Mouse (Mus musculus) spleen, postnatal 36 days (tissue): ENCODE data around the gene Nacc2.

Experiments used
- DNase-seq, 2 experiments: peaks; one replicate each; pipeline ENCODE4 v3.0.0; 2022; ENCODE audit warnings: low spot score in 2 of 2, mixed read lengths in 1 of 2

Gene Nacc2

DNA sequence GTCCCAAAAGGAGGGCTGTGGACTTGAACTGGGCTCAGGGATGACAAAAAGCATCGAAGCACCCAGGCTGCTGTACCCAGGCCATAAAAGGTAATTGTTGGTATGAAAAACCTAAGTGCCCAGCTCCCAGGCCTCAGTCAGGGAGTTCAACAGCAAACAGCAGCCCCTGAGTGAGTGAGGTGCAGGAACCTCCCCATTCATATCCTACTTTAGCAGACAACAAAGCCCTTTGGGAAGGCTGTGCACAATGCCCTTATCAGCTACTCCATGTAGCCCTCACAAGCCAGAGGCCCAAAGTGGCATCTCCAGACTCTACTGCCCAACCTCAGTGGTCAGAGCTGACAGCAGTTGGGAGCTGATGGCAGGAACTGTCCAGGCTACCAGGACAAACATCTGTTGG is 23.2 kb downstream of the Nacc2 start:
- DNase-seq = no peak

DNA sequence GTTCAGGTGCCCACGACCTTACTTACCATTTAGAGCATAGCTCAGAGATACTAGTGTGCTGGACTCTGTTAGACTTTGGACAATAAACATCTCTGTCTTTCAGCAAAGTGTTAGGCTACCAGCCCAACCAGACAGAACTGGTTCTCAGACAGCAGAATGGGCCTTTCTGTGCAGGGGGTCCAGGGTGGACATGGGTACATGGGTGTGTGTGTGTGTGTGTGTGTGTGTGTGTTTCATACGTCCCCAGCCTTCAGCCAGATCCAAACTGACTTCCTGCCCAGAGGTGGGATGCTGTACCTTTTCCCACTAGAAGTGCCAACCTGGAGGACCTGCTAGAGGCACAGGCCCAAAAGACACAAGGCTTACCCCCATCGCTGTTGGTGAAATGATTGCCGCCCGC is 23.8 kb downstream of the Nacc2 start:
- no peak for DNase-seq

DNA sequence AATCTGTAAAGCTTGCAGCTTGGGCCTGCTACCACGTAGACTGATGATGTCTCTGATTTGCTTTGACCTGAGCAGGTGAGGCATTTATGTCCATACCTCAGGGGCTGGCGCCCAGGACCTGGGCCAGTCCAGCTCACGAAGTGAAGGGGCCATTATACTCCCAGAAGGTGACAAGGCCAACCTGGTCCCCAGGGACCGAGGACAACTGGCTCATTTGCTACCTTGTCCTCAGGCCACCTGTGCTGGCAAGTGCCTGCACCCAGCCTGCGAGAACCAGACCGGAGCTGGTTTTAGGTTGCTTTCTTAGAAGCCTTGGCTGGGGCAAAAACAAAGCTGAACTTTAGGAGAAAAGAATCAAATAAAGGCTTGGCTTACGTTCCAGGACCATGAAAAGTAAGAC is 29.1 kb downstream of the Nacc2 start:
- no peak for DNase-seq

DNA sequence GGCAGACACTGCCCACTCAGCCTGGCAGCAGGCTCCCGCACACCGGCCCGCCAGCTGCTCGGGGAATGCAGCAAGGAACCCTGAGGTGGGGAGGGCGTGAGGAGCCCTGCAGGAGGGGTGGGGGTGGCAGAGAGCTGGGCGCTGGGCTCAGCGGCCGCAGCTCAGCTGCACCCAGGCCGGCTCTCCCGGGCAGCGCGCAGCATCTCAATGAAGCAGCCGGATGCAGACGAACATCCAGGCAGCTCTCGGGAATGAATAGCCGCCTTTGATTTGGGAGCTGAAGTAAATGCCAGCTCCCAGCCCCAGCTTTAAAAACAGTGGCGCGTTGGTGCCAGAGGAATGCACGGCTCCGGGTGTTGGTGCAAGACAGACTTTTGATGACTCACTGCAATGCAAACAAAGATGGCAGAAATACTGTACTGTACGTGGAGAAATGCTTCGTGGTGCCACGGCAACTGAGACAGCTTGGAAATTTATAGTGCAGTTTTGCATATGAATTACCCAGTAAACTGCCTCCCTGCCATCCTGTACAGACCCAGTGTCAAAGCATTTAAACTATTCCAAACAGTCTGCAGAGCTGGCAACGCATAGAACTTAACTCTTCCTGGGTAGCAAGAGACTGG is 31.1 kb downstream of the Nacc2 start:
- no peak for DNase-seq

DNA sequence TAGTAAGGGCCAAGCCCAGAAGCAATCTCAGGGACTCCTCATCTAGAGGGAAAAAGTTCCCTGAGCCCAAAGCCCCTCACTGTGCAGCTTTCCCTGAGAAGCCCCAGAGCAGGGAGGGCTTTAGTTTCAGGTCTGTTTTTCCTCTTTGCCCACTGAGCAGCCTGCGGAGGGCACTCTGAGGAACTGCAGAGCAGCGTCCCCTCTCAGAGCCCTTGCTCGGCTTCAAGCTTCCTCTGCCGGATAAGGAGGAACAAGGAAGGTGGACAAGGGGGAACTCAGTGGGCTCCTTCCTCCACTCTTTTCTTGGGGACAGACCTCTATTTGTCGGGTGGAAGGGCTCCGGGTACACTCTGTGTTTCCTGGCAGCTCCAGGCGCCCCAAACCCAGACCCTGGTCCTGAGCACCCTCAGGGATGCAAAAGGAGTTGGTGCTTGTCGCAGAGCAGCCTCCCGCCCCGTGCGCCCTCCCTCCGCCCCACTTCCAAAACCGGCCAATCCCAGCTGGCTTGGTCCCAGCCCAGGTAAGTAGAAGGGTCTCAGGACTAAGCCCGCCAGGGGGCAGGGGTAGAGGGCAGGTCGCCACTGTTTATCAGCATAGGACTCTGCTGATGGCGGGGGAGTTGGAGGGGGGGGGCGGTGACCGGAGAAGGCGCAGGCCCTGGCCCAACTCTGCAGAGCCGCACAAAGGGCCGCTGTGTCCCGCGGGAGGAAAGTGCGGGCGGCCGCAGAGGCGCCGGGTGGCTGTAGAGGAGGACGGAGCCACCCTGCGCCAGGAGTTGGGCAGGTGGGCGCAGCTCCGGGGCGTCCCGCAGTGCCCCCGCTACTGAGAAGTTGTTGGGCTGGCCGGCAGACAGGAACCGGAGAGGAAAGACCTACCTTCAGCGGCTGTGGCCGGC is 31.9 kb downstream of the Nacc2 start:
- DNase-seq = no peak

DNA sequence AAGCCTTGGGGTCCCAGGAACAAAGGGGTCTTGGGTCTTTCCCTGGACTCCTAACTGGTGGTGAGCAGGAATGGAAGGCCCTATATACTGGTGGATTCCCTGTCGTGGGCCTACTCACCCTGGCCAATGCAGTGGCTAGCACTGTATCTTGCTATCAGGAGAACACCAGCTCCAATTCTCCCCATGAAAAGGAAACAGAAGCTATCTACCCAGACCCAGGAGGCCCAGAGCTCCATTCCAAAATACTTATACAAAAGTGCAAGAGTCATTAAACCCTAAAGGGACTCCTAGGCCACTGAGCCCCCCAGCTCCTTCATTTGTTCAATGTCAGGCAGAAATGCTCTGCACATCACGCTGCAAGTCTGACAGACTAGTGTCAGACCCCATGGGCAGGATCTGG is 34.0 kb downstream of the Nacc2 start:
- DNase-seq = no peak

DNA sequence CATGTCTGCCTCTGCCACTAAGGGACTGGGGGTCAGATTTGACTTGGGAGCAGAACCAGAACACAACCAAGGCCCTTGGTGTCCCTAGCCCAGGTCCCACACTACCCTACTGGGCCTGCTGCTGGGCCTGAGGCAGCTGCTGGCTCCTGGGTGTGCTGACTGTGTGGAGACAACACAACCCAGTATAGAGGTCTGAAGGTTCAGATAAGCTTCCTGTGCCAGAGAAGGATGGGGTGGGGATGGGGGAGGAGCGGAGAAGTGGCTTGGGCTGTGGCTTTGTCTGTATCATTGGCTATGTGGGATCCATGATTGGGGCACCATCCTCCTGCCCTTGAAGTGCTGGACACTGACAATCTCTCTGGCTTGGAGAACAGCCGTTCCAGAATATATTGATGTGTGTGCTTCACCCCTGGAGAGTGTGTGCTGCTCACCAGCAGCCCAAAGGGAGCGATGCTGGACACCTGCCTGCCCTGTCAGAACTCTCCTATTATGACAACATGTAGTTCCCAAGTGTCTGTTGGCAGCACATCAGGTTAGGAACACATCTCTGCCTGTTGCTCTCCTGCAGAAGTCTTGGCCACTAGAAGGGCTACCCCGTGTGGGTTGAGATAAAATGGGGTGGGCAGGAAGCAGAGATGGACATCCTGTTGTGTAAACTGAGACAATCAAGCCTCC is 36.0 kb downstream of the Nacc2 start:
- DNase-seq = peak; percentile 52 to 67

DNA sequence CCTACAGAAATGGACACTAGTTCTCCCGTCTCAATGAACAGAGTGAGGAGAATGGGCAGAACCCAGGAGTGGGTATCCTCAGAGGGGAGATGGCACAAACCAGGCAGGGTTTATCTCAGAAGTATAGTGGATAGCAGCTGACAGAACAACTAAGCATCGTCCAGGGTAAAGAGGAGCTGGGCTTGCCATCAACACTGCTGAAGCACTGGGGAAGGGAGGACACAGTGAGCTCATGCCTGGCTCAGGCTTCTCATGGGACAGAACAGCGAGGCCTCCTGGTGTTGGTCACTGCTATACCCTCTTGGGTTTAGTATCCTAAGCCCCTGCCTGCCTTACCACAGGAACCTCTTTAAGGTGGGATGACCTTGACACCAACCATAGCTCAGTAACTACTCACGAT is 36.5 kb downstream of the Nacc2 start:
- DNase-seq = no peak

DNA sequence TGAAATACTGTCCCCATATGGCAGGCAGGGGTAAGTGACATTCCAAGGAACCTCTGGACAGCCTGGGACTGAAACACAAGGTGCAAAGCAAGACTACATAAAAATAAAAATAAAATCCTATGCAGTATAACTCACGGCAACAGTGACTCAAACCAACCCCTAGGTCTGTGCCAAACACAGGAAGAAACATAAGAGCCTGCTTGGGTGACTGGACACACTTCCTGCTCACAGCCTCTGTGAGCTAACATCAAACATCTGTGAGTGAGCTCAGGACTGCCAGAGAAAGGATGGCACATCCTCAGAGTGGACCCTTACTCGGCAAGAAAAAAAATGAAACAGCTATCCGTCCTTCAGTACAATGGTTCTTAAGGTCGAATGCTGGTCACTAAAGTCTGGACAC is 40.1 kb downstream of the Nacc2 start:
- no peak for DNase-seq

DNA sequence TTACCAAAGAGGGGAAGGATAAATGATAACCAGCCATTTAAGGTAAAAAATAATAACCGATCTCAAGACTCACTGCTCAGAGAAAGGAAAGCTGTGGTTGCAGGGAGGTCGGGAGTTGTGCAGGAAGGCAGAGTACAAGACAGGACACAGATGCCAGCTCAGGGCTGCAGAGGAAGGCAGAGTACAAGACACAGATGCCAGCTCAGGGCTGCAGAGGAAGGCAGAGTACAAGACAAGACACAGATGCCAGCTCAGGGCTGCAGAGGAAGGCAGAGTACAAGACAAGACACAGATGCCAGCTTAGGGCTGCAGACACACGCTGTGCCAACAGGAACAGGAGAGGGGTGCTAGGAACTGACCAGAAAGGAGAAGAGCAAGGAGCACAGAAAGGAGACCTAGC is 42.2 kb downstream of the Nacc2 start:
- DNase-seq = no peak

DNA sequence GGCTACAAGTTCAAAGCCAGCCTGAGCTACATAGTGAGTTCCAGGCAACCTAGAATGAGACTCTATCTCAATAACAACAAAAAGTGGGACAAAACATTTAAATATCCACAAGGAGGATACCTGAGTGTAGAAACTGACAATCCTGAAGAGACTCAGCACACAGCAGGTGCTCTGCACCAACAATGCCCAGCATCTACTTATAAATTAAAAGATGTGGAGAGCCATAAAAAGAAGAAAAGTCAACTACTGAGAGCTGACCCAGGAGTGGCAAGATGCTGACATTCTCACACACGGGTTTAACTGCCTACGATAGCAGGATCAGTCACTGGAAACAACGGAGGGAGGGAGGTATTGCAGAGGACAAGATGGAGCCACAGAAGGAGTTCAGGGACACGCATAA is 43.6 kb downstream of the Nacc2 start:
- DNase-seq = no peak

DNA sequence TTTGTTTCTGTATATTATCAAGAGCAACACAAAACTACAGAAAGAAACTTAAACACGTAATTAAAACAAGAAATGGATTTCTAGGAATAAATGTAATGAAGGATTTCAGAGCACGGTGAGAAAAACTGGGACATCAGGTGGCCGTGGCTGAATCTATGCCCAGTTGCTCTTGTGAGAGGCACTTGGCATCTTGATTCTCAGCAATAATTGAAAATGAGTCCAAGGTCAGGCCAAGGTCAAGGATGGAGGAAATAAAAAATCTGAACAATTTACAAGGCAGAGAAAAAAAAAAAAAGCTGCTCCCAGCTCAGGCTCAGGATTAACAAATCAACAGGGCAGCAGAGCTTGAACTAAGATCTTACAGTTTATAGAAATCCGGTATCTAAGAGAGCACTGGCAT is 46.0 kb downstream of the Nacc2 start:
- no peak for DNase-seq

DNA sequence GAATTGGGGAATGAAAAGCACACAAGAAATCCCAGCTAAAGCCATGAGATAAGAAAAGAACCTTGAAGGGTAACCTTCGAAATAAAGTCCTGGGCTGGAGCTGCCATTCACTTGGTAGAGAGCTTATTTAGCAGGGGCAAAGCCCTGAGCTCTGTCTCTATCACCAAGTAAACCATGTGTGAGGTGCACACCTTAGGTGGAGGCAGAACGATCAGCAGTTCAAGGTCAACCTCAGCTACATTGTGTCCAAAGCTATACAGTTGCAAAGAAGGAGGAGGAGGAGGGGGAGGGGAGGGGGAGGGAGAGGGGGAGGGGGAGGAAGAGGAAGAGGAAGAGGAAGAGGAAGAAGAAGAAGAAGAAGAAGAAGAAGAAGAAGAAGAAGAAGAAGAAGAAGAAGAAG is 46.9 kb downstream of the Nacc2 start:
- no peak for DNase-seq

DNA sequence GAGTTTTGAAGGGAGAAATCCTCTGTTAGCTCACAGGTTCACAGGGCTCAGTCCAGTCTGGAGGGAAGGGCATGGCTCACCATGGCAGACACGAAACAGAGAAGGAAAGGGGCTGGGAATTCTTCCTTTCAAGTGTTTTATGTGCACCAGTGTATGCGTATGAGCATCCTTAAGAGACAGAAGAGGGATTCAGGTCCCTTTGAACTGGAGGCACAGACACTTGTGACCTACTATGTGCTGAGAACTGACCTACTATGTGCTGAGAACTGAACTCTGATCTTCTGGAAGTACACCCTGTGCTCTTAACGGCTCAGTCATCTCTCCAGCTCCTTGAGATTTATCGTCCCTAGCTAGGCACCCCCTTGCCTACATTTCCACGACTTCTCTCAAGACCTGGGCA is 48.5 kb downstream of the Nacc2 start:
- DNase-seq = no peak

DNA sequence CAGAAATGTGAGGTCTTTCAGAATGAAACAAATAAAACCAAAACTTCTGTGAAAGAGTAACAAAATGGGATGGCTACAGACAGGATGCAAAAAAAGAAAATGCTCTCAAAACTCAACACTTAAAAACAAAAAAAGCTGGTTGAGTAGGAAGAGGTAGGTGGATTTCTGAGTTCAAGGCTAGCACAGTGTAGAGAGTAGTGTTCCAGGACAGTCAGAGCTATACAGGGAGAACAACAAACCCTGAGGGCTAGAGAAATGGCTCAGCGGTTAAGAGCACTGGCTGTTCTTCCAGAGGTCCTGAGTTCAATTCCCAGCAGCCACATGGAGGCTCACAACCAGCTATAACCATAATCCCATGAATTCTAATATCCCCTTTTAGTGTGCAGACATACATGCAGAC is 54.4 kb downstream of the Nacc2 start:
- no peak for DNase-seq

DNA sequence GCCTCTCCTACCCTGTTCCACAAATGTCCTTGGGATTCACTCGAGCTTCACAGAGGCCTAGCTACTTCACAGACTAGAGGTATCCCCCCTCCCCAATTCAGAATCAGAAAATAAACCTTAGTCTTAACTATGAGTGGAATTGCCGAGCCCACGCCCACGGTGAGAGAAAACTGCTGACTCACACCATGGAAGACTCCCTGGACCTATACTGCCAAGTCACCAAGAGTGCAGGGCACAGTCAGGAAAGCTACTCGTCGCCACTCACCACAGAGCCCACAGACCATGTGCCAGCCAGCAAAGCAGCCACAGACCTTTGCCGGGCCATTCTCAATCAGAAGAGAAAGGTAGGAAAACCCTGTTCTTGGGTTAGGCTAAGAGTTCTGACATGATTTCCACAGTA is 54.8 kb downstream of the Nacc2 start:
- no peak for DNase-seq

DNA sequence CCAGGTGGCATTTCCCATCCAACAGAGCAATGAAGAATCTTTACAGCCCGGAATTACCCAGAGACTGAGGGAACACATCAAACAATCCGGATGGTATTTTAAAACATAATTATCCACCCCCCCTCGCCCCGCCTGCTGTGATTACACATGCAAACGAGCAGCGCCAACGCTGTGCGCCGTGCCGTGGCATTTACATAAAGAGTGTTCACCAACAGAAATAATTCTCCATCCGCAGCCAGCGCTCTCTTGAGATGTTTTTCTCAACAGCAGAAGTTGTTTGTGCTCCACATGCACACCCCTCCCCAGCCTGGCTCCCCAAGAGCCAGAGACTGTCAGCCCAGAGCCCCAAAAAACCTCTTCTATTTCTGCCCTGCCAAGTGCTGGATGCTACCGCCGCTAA is 56.5 kb downstream of the Nacc2 start:
- DNase-seq = no peak

DNA sequence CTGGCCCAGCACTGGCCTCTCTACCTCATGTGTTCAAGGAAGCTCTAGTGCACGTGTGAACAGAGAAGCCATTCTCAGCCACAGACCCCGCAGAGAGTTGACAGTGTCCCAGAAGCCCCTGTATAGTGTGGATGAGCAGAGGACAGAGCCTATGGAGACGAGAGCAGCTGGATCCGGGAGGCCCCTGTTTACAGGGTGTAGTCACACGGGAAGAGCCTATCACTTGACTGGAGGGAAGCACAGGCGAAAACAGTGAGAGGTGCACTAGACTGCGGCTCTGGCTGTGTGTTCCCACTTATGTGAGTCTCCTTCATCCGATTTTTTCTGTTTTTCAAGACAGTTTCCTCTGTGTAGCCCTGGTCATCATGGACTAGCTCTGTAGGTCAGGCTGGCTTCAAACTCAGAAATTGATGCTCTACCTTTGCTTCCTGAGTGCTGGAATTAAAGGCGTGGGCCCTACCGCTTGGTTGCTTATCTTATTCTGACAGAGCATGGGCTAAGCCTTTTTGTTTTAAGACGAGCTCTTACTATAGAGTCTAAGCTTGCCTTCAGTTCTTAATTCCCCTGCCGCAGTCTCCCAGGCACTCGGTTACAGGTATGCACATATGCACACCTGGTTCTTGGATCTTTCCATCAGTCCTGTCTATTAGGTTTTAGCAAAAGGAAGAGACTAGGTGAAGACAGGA is 60.1 kb downstream of the Nacc2 start:
- no peak for DNase-seq

DNA sequence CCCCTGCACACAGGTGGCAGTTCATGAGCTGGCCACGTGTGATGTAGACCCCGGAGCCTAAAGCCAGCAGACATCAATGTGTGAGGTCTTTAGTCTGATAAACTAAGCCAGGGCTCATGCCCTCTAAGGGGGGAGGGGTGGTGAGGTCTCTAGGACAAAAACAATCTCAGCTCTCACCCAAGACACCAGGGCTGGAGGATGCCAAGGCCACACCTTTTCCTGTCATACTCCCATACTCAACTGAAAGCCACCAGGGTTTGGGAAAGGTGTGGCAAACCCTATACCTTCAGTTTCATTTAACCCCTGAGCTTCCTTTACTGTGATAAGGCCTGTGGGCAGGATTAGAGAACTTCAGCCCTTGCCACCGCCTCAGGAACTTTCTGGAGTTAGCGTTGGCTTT is 60.8 kb downstream of the Nacc2 start:
- peak in 1 of 2 experiments; percentile 11 for DNase-seq

DNA sequence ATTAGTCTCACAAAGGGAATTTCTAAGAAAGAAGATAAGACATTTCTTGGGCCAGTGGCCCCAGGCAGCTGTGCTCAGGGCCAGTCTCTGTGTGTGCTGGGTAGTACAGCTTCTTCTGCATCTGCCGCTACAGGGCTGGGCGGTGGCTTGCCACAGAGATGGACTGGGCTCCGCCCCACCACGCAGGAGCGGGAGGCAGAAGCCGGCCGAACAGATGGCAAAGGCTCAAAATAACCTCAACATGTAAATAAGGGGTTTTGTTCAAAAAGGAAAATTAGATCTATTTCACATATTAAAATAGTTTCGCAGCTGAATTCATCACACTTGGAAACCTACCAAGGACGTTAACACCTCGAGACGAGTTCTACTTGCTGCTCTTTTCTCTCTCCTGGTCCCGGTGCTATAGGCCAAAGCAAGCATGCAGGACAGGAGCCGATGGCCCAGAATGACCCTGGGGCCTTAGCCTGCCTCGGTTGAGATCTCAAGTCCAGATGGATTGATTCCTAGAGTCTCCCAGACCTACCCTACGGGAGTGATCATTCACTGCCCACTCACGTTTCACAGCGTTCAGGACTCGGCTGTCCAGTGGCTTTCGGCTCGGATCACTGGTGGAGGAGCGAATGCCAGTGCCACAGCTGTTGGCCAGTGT is 61.9 kb downstream of the Nacc2 start:
- DNase-seq = peak; percentile 42 to 45

DNA sequence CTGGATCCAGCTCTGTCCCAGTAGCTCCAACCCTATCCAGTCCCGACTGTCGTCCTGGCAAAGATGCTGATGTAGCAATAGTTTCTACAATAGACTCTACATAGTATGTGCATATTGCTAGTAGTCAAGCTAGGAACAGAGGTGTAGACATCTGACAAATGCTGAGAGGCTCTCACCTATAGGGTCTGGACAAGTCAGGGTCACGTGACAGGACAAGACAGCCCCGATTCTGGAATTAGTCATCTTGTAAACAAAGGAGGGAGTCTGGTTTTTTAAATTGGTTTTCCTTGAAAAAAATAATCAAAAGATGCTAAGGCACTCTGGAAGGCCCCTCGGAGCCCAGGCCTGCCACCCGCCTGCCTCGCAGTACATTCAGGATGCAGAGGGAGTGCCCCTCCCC is 66.0 kb downstream of the Nacc2 start:
- no peak for DNase-seq

DNA sequence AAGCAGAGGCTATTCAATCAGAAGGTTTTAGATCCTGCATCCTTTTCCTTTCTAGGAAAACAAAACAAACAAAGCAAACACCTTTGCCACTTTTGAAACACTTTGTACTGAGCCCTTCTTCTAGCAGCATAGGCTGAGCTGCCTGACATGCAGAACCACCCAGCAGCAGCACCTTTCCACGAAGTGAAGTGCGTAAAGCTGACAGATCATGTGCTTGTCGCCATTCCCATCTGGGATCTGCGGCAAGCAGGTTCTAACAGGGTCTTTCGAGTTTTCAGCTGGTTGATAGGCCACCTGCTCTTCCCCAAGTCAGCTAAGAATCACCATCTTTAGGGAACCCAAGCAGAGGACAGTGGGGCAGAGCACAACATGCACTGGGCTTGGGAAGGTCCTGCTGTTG is 66.8 kb downstream of the Nacc2 start:
- DNase-seq = no peak
